Mouse (Mus musculus) liver, postnatal 0 days (tissue): ENCODE results near the gene B3galt1.

Experiments
- CTCF ChIP-seq: sonication (generic); IDR thresholded peaks from 2 replicates; pipeline ENCODE4 v1.5.1; 2016; ENCODE audit warnings: antibody characterized with exemption, low read depth
- EP300 ChIP-seq: IDR thresholded peaks from 2 replicates; pipeline ENCODE4 v1.6.1; 2016; ENCODE audit warnings: antibody characterized with exemption, low read depth, mild to moderate bottlenecking

- TF ChIP-seq CTCF, result no peak
- TF ChIP-seq EP300, result no peak
These were observed 518.8 kb downstream of the B3galt1 start for GRCm38 (mm10) chr2:68084483-68084882.
